Mouse (Mus musculus): ENCODE measurements around the gene Insr. TPM values are rescaled to one million over a fixed set of nuclear protein-coding genes. Genes with fewer than 3 reads are reported as not detected.

Insr gene
- polyA plus RNA-seq, 1 experiment from 2014 or later = 65.5 TPM

DNA sequence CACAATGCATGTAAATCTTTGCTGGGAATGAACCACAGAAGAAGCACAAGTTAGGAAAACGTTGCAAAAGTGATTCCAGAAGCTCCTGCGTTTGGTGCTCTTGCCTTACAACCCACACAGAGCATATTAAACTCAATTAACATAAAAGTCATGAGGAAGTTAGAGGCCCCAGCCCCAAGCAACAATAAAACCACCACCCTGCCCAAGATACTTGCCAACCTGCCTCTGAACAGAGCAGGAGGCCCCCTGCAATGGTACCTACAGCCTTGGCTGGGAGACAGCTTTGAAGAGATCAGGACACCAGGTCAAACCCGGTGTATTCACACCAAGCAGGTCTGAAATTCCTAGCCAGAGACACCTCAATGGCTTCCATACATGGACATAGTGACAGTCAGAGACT, 16.6 kb downstream of the Insr start:
- ATAC-seq (replicated peaks; ENCODE audit: extremely low read depth, insufficient read depth, low FRiP score) = no peak
- H3K27ac ChIP-seq (ENCODE audit: low read length) = no peak overlapping the region
- H3K4me2 ChIP-seq (ENCODE audit: low read depth, low read length) = no peak overlapping the region
- H3K27me3 ChIP-seq (ENCODE audit: control insufficient read depth, insufficient read depth, low read length) = no peaks in the 10 kb centered on the region
- peaks cover 9% of the 10 kb centered on the region for H3K4me1 ChIP-seq (ENCODE audit: control insufficient read depth, insufficient read depth, low read length)
- H3K9ac ChIP-seq (ENCODE audit: low read length) = no peak overlapping the region
- peaks cover 17% of the 10 kb centered on the region for H3K36me3 ChIP-seq (ENCODE audit: control insufficient read depth, insufficient read depth)
- WGBS = 89% methylated on average over 3 of the region's 3 CpGs
- no peaks in the 10 kb centered on the region for H3K9me3 ChIP-seq (replicated peaks; ENCODE audit: control insufficient read depth, low read length)
- no peak overlapping the region for H3K4me3 ChIP-seq (ENCODE audit: low read length)

DNA sequence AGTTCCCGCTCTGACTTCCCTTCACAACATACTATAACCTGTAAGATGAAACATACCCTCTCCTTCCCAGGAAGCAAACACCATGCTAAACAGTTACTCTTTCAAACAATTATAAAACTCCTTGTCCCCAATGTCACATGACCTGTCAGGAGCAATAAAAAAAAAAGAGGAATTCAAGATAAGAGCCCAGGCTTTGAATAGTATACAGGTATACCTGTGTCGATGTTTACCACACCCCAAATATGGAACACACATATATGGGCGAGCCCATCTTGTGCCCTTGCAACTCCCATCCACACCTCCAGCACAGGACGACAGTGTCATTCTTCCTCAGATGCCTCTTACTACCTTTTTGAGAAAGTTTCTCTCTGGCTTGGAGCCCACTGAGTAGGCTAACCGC, 18.3 kb downstream of the Insr start:
- no peak overlapping the region for H3K27ac ChIP-seq (ENCODE audit: low read length)
- 91% methylated on average over 5 of the region's 5 CpGs for WGBS
- H3K4me1 ChIP-seq (ENCODE audit: control insufficient read depth, insufficient read depth, low read length) = peaks cover 16% of the 10 kb centered on the region
- no peak overlapping the region for H3K4me2 ChIP-seq (ENCODE audit: low read depth, low read length)
- no peak overlapping the region for H3K9ac ChIP-seq (ENCODE audit: low read length)
- no peak overlapping the region for H3K4me3 ChIP-seq (ENCODE audit: low read length)
- H3K27me3 ChIP-seq (ENCODE audit: control insufficient read depth, insufficient read depth, low read length) = no peaks in the 10 kb centered on the region
- H3K9me3 ChIP-seq (replicated peaks; ENCODE audit: control insufficient read depth, low read length) = no peaks in the 10 kb centered on the region
- no peak for ATAC-seq (replicated peaks; ENCODE audit: extremely low read depth, insufficient read depth, low FRiP score)
- H3K36me3 ChIP-seq (ENCODE audit: control insufficient read depth, insufficient read depth) = peaks cover 19% of the 10 kb centered on the region

- Histone ChIP-seq H3K9ac (ENCODE audit: low read length) (no peak overlapping the region), H3K9me3 (replicated peaks; ENCODE audit: control insufficient read depth, low read length) (no peaks in the 10 kb centered on the region), H3K4me3 (ENCODE audit: low read length) (no peak overlapping the region), H3K4me1 (ENCODE audit: control insufficient read depth, insufficient read depth, low read length) (peaks cover 19% of the 10 kb centered on the region), H3K4me2 (ENCODE audit: low read depth, low read length) (no peak overlapping the region), H3K27ac (ENCODE audit: low read length) (no peak overlapping the region; the same call in 1 of the 2 replicates), H3K36me3 (ENCODE audit: control insufficient read depth, insufficient read depth) (peaks cover 19% of the 10 kb centered on the region), H3K27me3 (ENCODE audit: control insufficient read depth, insufficient read depth, low read length) (no peaks in the 10 kb centered on the region)
- 56% methylated on average over 9 of the region's 9 CpGs for WGBS
- ATAC-seq (replicated peaks; ENCODE audit: extremely low read depth, insufficient read depth, low FRiP score) = no peak
Measured at GRCm38 (mm10) chr8:3260127-3260811, 19.1 kb downstream of the Insr start.

- Histone ChIP-seq H3K27me3 (ENCODE audit: control insufficient read depth, insufficient read depth, low read length) (no peaks in the 10 kb centered on the region), H3K4me2 (ENCODE audit: low read depth, low read length) (no peak overlapping the region), H3K9me3 (replicated peaks; ENCODE audit: control insufficient read depth, low read length) (no peaks in the 10 kb centered on the region), H3K36me3 (ENCODE audit: control insufficient read depth, insufficient read depth) (peaks cover 23% of the 10 kb centered on the region), H3K9ac (ENCODE audit: low read length) (no peak overlapping the region; the same call in 1 of the 2 replicates), H3K27ac (ENCODE audit: low read length) (peak overlapping the region; percentile 75), H3K4me1 (ENCODE audit: control insufficient read depth, insufficient read depth, low read length) (peaks cover 15% of the 10 kb centered on the region; the same call in 1 of the 2 replicates), H3K4me3 (ENCODE audit: low read length) (no peak overlapping the region)
- WGBS = 66% methylated on average over 5 of the region's 5 CpGs
- ATAC-seq (replicated peaks; ENCODE audit: extremely low read depth, insufficient read depth, low FRiP score) = peak; percentile 75
Measured at GRCm38 (mm10) chr8:3256147-3256940, 23.1 kb downstream of the Insr start.

DNA sequence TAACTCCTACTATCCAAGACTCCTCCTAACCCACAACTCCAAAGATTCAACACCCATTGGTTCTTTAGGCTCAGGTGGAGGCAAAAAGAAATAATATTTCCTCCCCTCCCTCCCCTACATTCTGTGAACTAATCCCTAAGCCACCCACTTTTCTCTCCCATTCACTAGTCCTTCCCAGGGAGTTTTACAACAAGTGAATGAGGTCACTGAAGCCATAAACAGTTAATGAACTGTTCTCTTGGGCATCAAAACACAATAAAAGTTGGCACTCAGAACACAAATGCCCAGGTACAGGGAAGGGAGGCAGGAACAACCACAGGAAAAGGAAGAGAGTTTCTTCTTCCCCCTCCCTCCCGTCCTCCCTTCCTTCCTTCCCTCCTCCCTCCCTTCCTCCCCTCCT, 24.1 kb downstream of the Insr start:
- no peak overlapping the region for H3K4me2 ChIP-seq (ENCODE audit: low read depth, low read length)
- H3K9me3 ChIP-seq (replicated peaks; ENCODE audit: control insufficient read depth, low read length) = no peaks in the 10 kb centered on the region
- H3K9ac ChIP-seq (ENCODE audit: low read length) = no peak overlapping the region
- H3K4me1 ChIP-seq (ENCODE audit: control insufficient read depth, insufficient read depth, low read length) = peaks cover 12% of the 10 kb centered on the region; the same call in 1 of the 2 replicates
- peaks cover 23% of the 10 kb centered on the region for H3K36me3 ChIP-seq (ENCODE audit: control insufficient read depth, insufficient read depth)
- ATAC-seq (replicated peaks; ENCODE audit: extremely low read depth, insufficient read depth, low FRiP score) = no peak
- 100% methylated on average over 1 of the region's 1 CpGs for WGBS
- no peak overlapping the region for H3K27ac ChIP-seq (ENCODE audit: low read length)
- H3K4me3 ChIP-seq (ENCODE audit: low read length) = no peak overlapping the region
- H3K27me3 ChIP-seq (ENCODE audit: control insufficient read depth, insufficient read depth, low read length) = no peaks in the 10 kb centered on the region

GRCm38 (mm10) chr8:3253179-3253578, 26.2 kb downstream of the Insr start:
- Histone ChIP-seq H3K4me1 (ENCODE audit: control insufficient read depth, insufficient read depth, low read length) (peaks cover 12% of the 10 kb centered on the region; the same call in 1 of the 2 replicates), H3K36me3 (ENCODE audit: control insufficient read depth, insufficient read depth) (peaks cover 25% of the 10 kb centered on the region), H3K9ac (ENCODE audit: low read length) (no peak overlapping the region), H3K27me3 (ENCODE audit: control insufficient read depth, insufficient read depth, low read length) (no peaks in the 10 kb centered on the region), H3K27ac (ENCODE audit: low read length) (no peak overlapping the region), H3K9me3 (replicated peaks; ENCODE audit: control insufficient read depth, low read length) (no peaks in the 10 kb centered on the region), H3K4me3 (ENCODE audit: low read length) (no peak overlapping the region), H3K4me2 (ENCODE audit: low read depth, low read length) (no peak overlapping the region)
- WGBS = 32% methylated on average over 4 of the region's 4 CpGs
- ATAC-seq (replicated peaks; ENCODE audit: extremely low read depth, insufficient read depth, low FRiP score) = no peak

DNA sequence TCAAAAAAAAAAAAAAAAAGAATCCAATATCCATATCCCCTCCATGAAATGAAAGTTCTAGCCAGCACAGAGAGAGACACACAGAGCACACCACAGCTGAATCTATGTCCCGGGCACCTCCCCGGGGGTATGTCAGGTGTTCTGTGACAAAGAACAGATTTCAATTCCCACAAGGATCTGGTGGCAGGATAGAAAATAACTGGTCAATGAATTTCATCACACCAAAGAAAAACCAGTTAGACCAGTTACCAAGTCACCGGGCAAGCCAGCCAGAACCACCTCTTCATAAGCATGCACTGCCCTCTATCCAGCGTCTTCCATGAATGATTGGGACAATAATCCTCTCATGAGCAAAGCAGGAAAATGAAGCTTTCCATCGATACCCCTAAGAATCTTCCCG, 26.8 kb downstream of the Insr start:
- H3K9me3 ChIP-seq (replicated peaks; ENCODE audit: control insufficient read depth, low read length) = no peaks in the 10 kb centered on the region
- peaks cover 22% of the 10 kb centered on the region for H3K36me3 ChIP-seq (ENCODE audit: control insufficient read depth, insufficient read depth)
- H3K4me1 ChIP-seq (ENCODE audit: control insufficient read depth, insufficient read depth, low read length) = peaks cover 12% of the 10 kb centered on the region; the same call in 1 of the 2 replicates
- no peak overlapping the region for H3K4me3 ChIP-seq (ENCODE audit: low read length)
- 86% methylated on average over 6 of the region's 6 CpGs for WGBS
- ATAC-seq (replicated peaks; ENCODE audit: extremely low read depth, insufficient read depth, low FRiP score) = no peak
- H3K27me3 ChIP-seq (ENCODE audit: control insufficient read depth, insufficient read depth, low read length) = no peaks in the 10 kb centered on the region
- no peak overlapping the region for H3K27ac ChIP-seq (ENCODE audit: low read length)
- no peak overlapping the region for H3K4me2 ChIP-seq (ENCODE audit: low read depth, low read length)
- no peak overlapping the region for H3K9ac ChIP-seq (ENCODE audit: low read length)

DNA sequence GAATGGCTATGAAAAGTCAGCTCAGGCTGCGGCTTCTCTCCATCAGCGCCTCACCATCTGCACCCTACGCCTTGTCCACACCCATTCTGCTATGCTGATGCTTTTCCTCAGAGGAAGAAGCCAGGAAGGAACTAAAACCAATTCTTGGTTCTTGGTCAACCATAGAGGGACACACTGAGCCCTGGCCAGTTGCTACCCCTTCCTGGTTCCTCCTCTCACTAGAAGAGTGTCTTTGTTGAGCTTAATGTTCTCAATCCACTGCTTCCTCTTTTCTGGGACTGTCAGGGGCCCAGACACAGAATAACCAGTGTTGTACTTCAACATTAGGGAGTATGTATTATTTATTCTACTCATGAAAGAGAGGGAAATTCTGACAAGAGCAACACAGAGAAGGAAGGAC, 28.3 kb downstream of the Insr start:
- 95% methylated on average over 3 of the region's 3 CpGs for WGBS
- peaks cover 13% of the 10 kb centered on the region for H3K4me1 ChIP-seq (ENCODE audit: control insufficient read depth, insufficient read depth, low read length)
- H3K4me3 ChIP-seq (ENCODE audit: low read length) = no peak overlapping the region
- ATAC-seq (replicated peaks; ENCODE audit: extremely low read depth, insufficient read depth, low FRiP score) = no peak
- no peaks in the 10 kb centered on the region for H3K27me3 ChIP-seq (ENCODE audit: control insufficient read depth, insufficient read depth, low read length)
- peaks cover 23% of the 10 kb centered on the region for H3K36me3 ChIP-seq (ENCODE audit: control insufficient read depth, insufficient read depth)
- no peak overlapping the region for H3K27ac ChIP-seq (ENCODE audit: low read length)
- no peak overlapping the region for H3K4me2 ChIP-seq (ENCODE audit: low read depth, low read length)
- no peak overlapping the region for H3K9ac ChIP-seq (ENCODE audit: low read length)
- no peaks in the 10 kb centered on the region for H3K9me3 ChIP-seq (replicated peaks; ENCODE audit: control insufficient read depth, low read length)

GRCm38 (mm10) chr8:3249886-3250285, 29.5 kb downstream of the Insr start:
- WGBS = 70% methylated on average over 2 of the region's 2 CpGs
- peaks cover 33% of the 10 kb centered on the region for H3K36me3 ChIP-seq (ENCODE audit: control insufficient read depth, insufficient read depth)
- no peak for ATAC-seq (replicated peaks; ENCODE audit: extremely low read depth, insufficient read depth, low FRiP score)

More at GRCm38 (mm10) chr8:3249886-3250285, 29.5 kb downstream of the Insr start:
- Histone ChIP-seq H3K4me1 (ENCODE audit: control insufficient read depth, insufficient read depth, low read length) (peaks cover 9% of the 10 kb centered on the region), H3K9me3 (replicated peaks; ENCODE audit: control insufficient read depth, low read length) (no peaks in the 10 kb centered on the region; the same call in 1 of the 2 replicates), H3K9ac (ENCODE audit: low read length) (no peak overlapping the region), H3K27ac (ENCODE audit: low read length) (no peak overlapping the region), H3K27me3 (ENCODE audit: control insufficient read depth, insufficient read depth, low read length) (no peaks in the 10 kb centered on the region), H3K4me3 (ENCODE audit: low read length) (no peak overlapping the region), H3K4me2 (ENCODE audit: low read depth, low read length) (no peak overlapping the region)

Data from heart, embryonic 16.5 days (tissue).